Mouse (Mus musculus) retina, postnatal 1 day (tissue): ENCODE results near the gene Rabepk.
"Not testable (repeated sequence)": the region's sequence is repeated elsewhere in the genome, so short reads cannot be mapped to it uniquely, and the experiment has no call there.

Experiments used
- DNase-seq: peaks from one replicate; pipeline ENCODE4 v3.0.0-alpha.2; 2012

Gene Rabepk

DNA sequence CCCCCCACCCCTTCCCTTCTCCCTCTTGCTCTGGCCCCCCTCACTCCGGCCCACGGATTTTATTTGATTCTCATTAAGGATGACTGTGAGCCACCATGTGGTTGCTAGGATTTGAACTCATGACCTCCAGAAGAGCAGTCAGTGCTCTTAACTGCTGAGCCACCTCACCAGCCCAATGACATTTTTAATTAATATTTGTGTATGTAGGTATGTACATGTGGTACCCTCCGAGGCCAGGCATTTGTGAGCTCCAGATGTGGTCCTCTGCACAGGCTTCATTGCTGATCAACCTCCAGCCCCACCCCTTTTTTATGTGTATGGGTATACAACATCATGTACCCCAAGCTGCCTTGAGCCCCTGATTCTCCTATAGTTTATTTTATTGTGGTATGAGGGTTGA is 4.0 kb upstream of the Rabepk start:
- no peak for DNase-seq

DNA sequence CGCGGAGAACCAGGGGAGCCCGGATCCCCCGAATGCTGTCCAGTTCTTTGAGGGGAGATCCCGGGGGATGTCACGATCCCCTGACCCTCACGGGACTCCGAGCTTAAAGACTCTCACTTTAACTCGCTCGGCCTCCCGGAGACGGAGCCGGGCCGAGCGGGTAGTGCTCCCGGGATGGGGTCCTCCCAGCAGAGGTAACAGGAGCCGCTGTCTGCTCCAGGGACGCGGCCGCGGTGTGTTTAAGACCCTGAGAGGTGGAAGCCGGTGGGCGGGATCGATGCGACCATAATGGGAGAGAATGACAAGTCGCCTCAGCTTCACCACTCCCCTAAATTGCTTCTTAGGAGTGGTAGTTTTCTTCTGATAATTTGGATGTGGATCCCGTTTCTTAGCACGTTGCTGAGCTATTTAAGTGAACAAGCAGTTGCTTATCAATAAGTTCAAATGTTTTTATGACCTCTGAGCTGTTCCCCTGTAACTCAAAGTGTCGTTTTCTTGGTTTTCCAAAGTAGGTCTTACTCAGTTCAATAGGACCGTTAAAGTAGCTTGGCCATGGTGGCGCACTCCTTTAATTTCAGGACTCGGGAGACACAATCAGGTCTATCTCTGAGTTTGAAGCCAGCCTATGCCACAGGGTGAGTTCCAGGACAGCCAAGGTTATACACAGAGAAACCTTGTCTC is 3.0 kb upstream of the Rabepk start:
- DNase-seq, result peak; percentile 29

DNA sequence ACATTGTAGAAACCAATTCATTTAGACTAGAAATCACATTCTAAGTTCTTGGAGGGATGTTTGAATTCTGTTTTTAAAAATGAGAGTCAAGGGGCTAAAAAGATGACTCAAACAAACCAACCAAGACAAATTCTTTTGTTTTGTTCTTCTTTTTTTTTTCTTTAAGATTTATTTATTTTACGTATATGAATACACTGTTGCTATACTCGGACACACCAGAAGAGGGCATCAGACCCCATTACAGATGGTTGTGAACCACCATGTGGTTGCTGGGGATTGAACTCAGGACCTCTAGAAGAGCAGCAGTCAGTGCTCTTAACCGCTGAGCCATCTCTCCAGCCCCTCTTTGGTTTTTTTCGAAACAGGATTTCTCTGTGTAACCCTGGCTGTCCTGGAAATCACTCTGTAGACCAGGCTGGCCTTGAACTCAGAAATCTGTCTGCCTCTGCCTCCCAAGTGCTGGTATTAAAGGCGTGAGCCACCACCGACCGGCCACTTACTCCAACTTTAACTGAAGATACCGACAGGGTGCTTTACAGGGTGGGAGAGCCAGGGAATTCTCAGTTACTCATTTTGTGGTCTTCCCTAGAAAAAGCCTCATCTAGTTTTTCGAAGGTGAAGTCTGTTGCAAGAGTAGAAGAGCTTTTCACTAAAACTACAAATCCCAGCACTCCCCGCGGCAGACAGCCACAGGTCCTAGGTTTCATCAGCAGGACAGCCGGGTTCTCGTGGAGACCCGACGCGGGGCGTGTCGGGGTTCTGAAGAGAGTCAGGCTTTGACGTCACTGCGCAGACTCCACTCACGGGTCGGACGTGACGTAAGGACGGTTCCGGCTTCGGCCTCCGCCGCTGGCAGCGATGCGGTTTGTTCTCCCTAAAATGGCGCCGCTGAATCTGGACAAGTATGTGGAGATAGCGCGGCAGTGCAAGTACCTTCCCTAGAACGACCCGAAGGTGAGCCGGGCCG is 2.1 kb upstream of the Rabepk start:
- DNase-seq, result peak; percentile 99

DNA sequence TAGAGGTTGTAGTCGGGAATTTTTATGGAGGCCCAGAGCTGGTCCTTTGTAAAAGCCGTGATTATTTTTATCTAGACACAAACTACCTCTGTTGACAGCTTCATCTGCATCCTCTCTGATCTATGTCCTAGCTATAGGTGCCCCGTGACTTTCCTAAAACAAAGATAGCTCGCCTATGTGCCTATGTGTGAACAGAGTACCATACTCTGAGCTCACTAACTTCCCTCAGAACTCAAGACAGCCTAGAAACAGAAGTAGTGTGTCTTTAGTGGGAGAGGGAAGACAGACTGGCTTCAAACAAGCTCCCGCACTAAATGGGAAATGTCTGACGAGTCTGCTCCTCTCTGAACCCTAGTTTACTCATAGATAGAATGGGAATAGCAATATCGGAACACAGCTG is 659 bp upstream of the Rabepk start:
- no peak for DNase-seq

DNA sequence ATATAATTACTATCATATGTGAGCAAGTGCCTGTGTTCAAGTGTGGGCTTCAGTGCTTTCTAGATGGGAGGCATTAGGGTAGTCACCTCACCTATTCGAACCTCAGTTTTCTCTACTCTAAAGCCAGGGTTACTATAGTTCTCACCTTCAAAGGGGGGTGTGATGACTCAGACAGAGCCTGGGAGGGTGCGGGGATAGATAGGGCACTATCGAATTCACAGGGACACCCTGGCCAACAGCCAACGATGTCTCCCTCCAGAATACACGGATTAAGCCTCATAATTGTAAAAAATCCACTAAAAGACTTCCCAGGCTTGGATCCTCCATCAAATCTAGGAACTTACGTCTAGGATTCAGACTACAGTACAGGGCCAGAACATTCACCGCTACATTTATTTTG is 4.3 kb downstream of the Rabepk start:
- DNase-seq, result no peak

DNA sequence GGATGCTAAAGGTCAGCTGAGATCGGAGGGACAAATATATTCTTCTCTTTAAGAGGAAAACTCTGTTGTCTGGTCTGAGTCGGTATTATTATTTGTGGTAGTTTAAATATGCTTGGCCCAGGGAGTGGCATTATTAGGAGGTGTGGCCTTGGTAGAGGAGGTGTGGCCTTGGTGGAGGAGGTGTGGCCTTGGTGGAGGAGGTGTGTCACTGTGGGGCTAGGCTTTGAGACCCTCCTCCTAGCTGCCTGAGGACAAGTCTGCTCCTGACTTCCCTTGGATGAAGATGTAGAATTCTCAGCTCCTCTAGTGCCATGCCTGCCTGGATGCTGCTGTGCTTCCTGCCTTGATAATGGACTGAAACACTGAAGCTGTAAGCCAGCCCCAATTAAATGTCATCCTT is 5.2 kb downstream of the Rabepk start:
- DNase-seq, result no peak

DNA sequence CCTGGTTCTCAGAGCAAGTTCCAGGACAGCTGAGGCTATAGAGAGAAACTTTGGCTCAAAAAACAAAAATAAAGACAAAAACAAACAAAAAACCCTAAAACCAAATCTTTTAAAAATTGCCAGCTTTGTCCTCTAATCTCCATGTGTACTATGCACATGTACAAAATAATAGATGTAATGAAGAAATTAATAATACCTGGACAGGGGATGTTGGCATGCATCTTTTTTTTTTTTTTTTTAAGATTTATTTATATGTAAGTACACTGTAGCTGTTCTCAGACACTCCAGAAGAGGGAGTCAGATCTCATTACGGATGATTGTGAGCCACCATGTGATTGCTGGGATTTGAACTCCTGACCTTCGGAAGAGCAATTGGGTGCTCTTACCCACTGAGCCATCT is 7.2 kb downstream of the Rabepk start:
- not testable (repeated sequence) for DNase-seq

DNA sequence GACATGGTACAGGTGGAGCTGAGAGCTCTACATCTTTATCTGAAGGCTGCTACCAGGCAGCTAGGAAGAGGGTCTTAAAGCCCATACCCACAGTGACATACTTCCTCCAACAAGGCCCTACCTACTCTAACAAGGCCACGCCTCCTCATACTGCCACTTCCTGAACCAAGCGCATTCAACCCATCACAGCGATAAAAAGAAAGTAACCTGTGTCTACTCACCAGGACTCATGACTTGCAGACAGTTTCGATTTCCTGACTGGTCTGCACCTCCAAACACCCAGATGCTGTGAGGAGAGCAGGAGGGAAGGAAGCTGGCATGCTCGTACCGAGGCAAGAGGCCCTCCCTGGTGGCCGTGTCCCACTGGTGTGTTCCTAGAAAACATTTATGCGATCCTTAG is 9.4 kb downstream of the Rabepk start:
- DNase-seq, result no peak

DNA sequence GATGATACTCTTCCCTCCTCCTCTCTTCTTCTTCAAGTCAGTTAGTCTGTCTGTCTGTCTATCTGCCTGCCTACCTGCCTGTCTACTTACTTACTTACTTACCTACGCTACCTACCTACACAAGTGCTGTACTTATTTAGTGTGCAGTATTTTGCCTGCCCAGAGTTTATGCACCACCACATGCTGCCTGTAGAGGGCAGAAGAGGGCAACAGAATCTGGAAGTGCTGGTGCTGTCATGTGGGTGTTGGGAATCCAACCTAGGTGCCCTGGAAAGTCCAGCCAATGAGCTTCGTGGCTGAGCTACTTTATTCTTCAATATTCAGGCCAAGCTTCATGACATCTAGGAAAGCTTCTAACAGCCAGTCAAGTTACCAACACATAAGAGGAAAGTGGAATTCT is 15.6 kb downstream of the Rabepk start:
- DNase-seq, result peak; percentile 65

DNA sequence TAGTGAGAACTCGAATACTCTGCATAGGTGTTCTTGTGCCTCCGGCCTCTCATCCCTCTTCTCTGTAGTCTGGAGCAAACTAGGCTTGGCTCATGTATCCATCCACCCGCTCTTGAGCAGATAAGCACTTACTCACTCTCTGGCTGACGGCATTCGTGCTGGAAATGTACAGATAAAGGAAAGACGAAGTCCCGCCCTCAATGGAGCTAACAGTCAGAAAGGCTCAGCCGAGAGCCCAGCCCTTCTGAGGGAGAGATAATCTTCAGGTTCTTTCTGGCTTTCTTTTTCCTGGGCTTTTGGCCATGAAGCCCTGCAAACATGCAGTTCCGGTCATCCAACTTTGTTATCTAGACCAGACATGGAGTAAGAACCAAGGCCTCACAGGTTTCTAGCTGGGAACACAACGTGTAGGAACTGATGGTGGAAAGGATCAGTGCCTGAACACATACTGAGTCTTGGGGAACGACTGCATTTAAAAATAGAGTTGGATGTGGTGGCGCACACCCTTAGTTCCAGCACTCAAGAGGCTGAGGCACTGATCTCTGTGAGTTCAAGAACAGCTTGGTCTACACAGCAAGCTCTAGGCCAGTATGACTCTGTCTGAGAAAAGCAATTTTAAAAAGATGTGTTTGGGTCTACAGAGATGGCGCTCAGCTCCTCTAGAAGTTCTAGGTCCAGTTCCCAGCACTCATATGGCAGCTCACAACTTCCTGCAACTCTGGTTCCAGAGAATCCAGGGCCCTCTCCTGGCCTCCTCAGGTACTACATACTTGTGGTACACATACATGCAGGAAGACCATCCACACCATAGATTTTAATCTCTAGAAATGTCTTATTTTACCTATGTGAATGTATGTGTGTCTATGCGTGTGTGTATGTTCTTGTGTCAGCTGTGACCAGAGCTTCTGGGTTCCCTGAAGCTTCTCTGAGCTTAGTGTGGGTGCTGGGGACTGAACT is 16.4 kb downstream of the Rabepk start:
- DNase-seq, result no peak

DNA sequence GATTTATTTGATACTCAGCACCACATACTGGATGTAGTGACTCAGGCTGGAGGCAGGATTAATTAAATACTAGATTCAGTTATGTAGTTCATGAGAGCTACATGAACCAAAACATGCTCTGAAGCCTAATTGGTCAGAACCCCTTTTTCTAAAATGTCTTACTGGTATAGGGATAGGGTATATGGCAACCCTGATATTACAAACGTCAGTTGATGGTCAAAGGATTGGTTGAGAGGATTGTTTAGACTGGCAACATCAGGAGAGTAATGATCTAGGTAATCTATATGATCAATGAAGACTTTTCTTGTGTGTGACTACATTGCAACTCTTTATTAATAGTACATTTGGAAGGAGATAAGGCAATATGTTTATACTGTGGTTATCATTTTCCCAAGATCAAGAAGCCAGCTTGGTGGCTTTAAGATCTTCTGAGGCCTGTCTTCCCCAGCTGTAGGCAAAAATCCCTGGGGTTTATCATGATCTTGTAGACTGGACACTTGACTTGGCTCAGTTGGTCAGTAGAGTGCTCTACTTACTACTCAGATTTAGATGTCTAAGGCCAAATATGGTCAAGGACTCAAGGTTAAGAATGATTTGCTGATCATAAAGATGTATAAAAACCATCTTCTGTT is 22.4 kb downstream of the Rabepk start:
- DNase-seq, result no peak

DNA sequence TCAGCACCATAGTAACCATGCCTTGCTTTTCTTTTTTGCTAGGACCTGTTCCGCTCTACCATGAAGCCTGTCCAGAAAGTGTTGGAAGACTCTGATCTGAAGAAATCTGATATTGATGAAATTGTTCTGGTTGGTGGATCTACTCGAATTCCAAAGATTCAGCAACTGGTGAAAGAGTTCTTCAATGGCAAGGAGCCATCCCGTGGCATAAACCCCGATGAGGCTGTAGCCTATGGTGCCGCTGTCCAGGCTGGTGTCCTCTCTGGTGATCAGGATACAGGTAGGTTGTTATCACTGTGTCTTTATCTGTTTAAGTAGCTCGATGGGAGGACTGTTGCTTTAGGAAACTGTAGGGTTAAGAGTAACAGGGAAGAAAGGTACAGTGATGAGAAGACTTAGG is 25.2 kb downstream of the Rabepk start:
- DNase-seq, result no peak

DNA sequence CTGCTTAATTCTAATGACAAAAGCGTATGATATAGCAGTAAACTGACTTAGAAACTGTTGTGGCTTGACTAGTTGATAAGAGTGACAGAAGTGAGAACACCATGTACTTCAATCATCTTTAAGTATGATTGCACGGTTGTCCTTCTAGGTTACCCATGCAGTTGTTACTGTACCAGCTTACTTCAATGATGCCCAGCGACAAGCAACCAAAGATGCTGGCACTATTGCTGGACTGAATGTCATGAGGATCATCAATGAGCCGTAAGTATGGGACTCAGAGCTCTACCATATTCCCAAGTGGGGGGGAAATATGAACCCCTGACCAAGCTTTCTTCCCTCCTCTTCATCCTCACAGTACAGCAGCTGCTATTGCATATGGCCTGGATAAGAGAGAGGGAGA is 26.0 kb downstream of the Rabepk start:
- no peak for DNase-seq

DNA sequence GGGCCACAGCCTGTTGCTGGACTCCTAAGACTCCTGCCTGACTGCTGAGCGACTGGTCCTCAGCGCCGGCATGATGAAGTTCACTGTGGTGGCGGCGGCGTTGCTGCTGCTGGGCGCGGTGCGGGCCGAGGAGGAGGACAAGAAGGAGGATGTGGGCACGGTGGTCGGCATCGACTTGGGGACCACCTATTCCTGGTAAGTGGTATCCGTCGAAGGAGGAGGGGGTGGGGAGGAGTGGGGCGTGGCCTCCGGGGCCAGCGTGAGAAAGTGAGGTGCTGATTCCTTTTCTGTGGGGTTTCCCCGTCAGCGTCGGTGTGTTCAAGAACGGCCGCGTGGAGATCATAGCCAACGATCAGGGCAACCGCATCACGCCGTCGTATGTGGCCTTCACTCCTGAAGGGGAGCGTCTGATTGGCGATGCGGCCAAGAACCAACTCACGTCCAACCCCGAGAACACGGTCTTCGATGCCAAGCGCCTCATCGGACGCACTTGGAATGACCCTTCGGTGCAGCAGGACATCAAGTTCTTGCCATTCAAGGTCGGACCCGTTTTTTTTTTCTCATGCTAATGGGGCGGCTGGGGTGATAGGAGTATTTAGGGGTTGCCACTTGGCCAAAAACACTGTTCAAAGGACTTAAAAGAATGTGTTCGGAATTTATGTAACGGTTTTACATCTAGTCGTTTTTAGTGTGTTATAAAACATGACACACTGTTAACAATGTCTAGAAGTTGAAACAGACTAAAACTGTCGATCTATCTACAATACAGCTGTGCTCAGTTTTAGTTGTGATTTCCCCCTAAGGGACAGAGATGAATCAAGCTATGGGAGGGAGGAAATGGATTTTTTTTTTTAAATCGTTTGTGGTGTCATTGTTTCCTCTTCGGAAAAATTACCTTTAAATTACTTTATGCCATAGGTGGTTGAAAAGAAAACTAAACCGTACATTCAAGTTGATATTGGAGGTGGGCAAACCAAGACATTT is 27.2 kb downstream of the Rabepk start:
- no peak for DNase-seq

DNA sequence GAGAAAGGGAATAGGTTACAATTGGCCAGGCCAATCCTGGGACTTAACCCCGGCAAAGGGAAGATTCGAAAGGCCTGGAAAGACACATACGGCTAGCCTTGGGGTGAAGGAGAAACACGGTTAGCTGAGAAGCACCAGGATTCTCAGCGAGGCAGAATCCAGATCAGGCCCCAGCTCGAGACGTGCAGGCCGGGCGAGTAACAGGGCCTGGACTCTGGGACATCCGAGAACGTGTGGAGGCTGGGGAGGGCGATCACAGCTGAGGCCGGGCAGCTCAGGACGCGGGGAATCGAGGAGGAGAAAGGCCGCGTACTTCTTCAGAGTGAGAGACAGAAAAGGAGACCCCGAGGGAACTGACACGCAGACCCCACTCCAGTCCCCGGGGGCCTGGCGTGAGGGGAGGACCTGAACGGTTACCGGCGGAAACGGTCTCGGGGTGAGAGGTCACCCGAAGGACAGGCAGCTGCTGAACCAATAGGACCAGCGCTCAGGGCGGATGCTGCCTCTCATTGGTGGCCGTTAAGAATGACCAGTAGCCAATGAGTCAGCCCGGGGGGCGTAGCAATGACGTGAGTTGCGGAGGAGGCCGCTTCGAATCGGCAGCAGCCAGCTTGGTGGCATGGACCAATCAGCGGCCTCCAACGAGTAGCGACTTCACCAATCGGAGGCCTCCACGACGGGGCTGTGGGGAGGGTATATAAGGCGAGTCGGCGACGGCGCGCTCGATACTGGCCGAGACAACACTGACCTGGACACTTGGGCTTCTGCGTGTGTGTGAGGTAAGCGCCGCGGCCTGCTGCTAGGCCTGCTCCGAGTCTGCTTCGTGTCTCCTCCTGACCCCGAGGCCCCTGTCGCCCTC is 28.1 kb downstream of the Rabepk start, which contains the start of gene Hspa5:
Gene Hspa5, plus strand, starts transcription at position 603 of the 859 bp plus-strand sequence.
- peak; percentile 100 for DNase-seq

DNA sequence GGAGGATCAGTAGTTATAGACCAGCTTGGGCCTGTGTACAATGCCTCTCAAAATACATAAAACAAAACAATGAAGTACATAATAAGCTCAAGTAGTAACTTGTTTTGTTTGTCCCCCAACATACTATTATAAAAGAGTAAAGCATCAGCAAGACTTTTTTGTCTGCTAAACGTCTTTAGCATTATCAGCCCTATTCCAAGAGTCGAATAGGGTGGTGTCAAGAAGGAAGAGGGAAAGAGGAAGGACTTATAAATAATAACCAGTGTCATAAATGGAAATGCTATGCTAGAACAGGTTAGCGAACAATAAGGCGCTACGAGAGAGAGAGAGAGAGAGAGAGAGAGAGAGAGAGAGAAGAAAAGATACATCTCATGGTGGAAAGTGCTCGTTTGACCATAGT is 28.8 kb downstream of the Rabepk start:
- DNase-seq, result no peak

DNA sequence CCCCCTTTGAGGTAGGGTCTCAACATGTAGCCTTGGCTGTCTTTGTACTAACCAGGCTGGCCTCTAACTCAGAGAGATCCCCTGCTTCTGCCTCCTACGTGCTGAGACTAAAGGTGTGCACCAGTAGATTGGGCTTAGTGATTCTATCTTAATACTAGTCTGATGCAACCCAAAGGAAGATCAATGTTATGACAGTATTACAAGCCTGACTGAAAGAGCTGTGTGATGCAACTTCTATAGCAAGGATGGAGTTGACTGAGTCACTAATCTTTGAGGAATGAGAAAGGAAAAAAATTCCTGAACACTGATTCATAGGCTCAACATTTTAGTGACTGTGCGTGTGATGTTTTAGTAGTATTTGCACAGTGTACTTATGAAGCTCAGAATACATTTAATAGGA is 29.7 kb downstream of the Rabepk start:
- DNase-seq, result no peak

DNA sequence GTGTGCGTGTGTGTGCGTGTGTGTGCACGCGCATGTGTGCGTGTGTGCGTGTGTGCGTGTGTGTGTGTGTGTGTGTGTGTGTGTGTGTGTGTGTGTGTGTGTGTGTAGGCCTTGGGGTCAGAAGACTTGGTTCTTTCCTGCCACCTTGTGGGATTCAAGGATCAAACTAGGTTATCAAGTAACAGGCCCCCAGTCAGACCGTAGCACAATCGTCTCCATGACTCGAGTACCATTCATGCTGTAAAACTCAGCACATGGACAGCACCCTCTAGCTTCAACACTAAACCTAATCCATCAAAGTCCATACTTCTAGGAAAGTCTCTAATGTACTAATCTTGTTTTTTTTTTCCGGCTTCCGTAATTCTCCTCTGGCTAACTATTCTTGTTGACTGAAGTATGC is 34.9 kb downstream of the Rabepk start:
- DNase-seq, result no peak

DNA sequence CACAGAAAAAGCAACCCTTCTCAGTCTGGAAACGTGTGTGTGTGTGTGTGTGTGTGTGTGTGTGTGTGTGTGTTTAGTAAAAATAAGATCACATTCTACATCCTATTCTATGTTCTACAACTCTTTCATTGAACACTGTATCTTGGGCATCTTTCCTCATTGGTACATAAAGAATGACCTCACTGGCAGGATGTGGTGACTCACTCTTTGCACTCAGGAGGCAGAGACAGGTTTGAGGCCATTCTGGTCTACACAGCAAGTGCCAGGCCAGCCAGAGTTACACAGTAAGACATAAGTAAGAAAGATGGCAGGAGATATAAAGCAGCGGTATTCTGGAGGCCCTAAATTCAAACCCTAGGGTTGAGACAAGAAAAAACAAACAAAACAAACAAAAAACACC is 36.8 kb downstream of the Rabepk start:
- DNase-seq, result no peak

DNA sequence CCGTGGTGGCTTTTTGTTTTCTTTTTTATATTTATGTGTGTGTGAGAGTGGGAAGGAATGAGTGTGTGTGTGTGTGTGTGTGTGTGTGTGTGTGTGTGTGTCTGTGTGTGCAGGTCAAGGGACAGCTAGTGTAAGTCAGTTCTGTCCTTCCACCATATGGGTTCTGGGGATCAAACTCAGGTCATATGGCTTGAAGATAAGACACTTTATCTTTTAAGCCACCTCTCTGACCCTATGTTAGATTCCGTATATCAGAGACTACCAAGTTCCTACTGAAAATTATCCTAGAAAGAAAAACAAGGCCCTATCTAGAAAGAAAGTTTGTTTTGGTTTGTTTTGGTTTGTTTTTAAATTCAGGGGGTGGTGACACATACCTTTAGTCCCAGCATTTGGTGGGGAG is 37.5 kb downstream of the Rabepk start:
- no peak for DNase-seq
